Mouse (Mus musculus): Measurements from ENCODE around the gene Cmtr1.
A peak's percentile ranks its signal among the peaks of the same experiment; 100 is the strongest.

Cmtr1 gene

GRCm38 (mm10) chr17:29669030-29669429 lies 8.6 kb downstream of the Cmtr1 start:
- no peak for DNase-seq (ENCODE audit: low read depth, low spot score)

GRCm38 (mm10) chr17:29669936-29670335 lies 9.5 kb downstream of the Cmtr1 start:
- DNase-seq (ENCODE audit: low read depth, low spot score) = no peak

GRCm38 (mm10) chr17:29671021-29671420 lies 10.6 kb downstream of the Cmtr1 start:
- peak; percentile 36 for DNase-seq (ENCODE audit: low read depth, low spot score)

- no peak for DNase-seq (ENCODE audit: low read depth, low spot score)
These were observed 12.9 kb downstream of the Cmtr1 start for GRCm38 (mm10) chr17:29673325-29673724.

- no peak for DNase-seq (ENCODE audit: low read depth, low spot score)
These were observed 18.1 kb downstream of the Cmtr1 start for GRCm38 (mm10) chr17:29678526-29678925.

GRCm38 (mm10) chr17:29679038-29679767 lies 18.8 kb downstream of the Cmtr1 start:
- no peak for DNase-seq (ENCODE audit: low read depth, low spot score)

GRCm38 (mm10) chr17:29680174-29680573 lies 19.8 kb downstream of the Cmtr1 start:
- DNase-seq (ENCODE audit: low read depth, low spot score) = peak; percentile 99

GRCm38 (mm10) chr17:29680921-29681320 lies 20.5 kb downstream of the Cmtr1 start:
- no peak for DNase-seq (ENCODE audit: low read depth, low spot score)

- no peak for DNase-seq (ENCODE audit: low read depth, low spot score)
These were observed 21.3 kb downstream of the Cmtr1 start for GRCm38 (mm10) chr17:29681669-29682068.

- no peak for DNase-seq (ENCODE audit: low read depth, low spot score)
These were observed 21.9 kb downstream of the Cmtr1 start for GRCm38 (mm10) chr17:29682261-29682660.

GRCm38 (mm10) chr17:29683127-29683526 lies 22.7 kb downstream of the Cmtr1 start:
- DNase-seq (ENCODE audit: low read depth, low spot score) = no peak

- no peak for DNase-seq (ENCODE audit: low read depth, low spot score)
These were observed 23.9 kb downstream of the Cmtr1 start for GRCm38 (mm10) chr17:29684275-29684674.

- DNase-seq (ENCODE audit: low read depth, low spot score) = no peak
These were observed 26.4 kb downstream of the Cmtr1 start for GRCm38 (mm10) chr17:29686771-29687170.

GRCm38 (mm10) chr17:29687373-29687772 lies 27.0 kb downstream of the Cmtr1 start:
- DNase-seq (ENCODE audit: low read depth, low spot score) = no peak

- DNase-seq (ENCODE audit: low read depth, low spot score) = peak; percentile 77
These were observed 28.2 kb downstream of the Cmtr1 start for GRCm38 (mm10) chr17:29688610-29689009.

GRCm38 (mm10) chr17:29690257-29690656 lies 29.9 kb downstream of the Cmtr1 start:
- no peak for DNase-seq (ENCODE audit: low read depth, low spot score)

- DNase-seq (ENCODE audit: low read depth, low spot score) = no peak
These were observed 32.4 kb downstream of the Cmtr1 start for GRCm38 (mm10) chr17:29692827-29693226.

GRCm38 (mm10) chr17:29693571-29693970 lies 33.2 kb downstream of the Cmtr1 start:
- no peak for DNase-seq (ENCODE audit: low read depth, low spot score)

GRCm38 (mm10) chr17:29694516-29694915 lies 34.1 kb downstream of the Cmtr1 start:
- no peak for DNase-seq (ENCODE audit: low read depth, low spot score)

GRCm38 (mm10) chr17:29696940-29697339 lies 36.5 kb downstream of the Cmtr1 start:
- no peak for DNase-seq (ENCODE audit: low read depth, low spot score)

GRCm38 (mm10) chr17:29698421-29698820 lies 38.0 kb downstream of the Cmtr1 start:
- no peak for DNase-seq (ENCODE audit: low read depth, low spot score)

- no peak for DNase-seq (ENCODE audit: low read depth, low spot score)
These were observed 40.2 kb downstream of the Cmtr1 start for GRCm38 (mm10) chr17:29700573-29700972.

- peak; percentile 59 for DNase-seq (ENCODE audit: low read depth, low spot score)
These were observed 42.7 kb downstream of the Cmtr1 start for GRCm38 (mm10) chr17:29702938-29703710.

All from brain, adult 2 months (tissue).